Mouse (Mus musculus): ENCODE results near the gene Trim71. TPM values are rescaled to one million over a fixed set of nuclear protein-coding genes. Genes with fewer than 3 reads are reported as not detected.

The Trim71 gene
- polyA plus RNA-seq (2015; fragmentation: Nextera tagmentation; extraction: Ambion mirVana): 0.20 and 0.26 TPM in 2 replicates

GRCm38 (mm10) chr9:114563761-114564606 lies at the start of gene Trim71:
Trim71 (minus strand) TSS chr9:114564369.

GRCm38 (mm10) chr9:114515364-114515763 lies 48.8 kb downstream of the Trim71 start, which contains the start of gene C130032M10Rik:
C130032M10Rik (plus strand) TSS chr9:114515697.

GRCm38 (mm10) chr9:114504816-114505215 lies 59.4 kb downstream of the Trim71 start, which contains the start of gene Ccr4:
Ccr4 (minus strand) TSS chr9:114504916.

Other genes with a start within 250 kb of the Trim71 start
- gene Bcl2a1c, start 234.2 kb downstream of the Trim71 start, polyA plus RNA-seq (2015; fragmentation: Nextera tagmentation; extraction: Ambion mirVana): not detected in 2 replicates
- gene Crtap, start 173.7 kb downstream of the Trim71 start, polyA plus RNA-seq (2015; fragmentation: Nextera tagmentation; extraction: Ambion mirVana): 37.8 and 39.9 TPM in 2 replicates
- 32.8 and 34.0 TPM in 2 replicates for gene Glb1, start 163.3 kb downstream of the Trim71 start, polyA plus RNA-seq (2015; fragmentation: Nextera tagmentation; extraction: Ambion mirVana)
- 6.1 and 6.8 TPM in 2 replicates for gene Tmppe, start 163.3 kb downstream of the Trim71 start, polyA plus RNA-seq (2015; fragmentation: Nextera tagmentation; extraction: Ambion mirVana)
- gene Ccr4, start 59.5 kb downstream of the Trim71 start, polyA plus RNA-seq (2015; fragmentation: Nextera tagmentation; extraction: Ambion mirVana): not detected in 2 replicates
- not detected in 2 replicates for gene C130032M10Rik, start 48.7 kb downstream of the Trim71 start, polyA plus RNA-seq (2015; fragmentation: Nextera tagmentation; extraction: Ambion mirVana)
- gene Cnot10, start 75.8 kb upstream of the Trim71 start, polyA plus RNA-seq (2015; fragmentation: Nextera tagmentation; extraction: Ambion mirVana): 38.1 and 40.2 TPM in 2 replicates
- gene Dync1li1, start 124.4 kb upstream of the Trim71 start, polyA plus RNA-seq (2015; fragmentation: Nextera tagmentation; extraction: Ambion mirVana): 114 and 119 TPM in 2 replicates
- gene Cmtm6, start 166.7 kb upstream of the Trim71 start, polyA plus RNA-seq (2015; fragmentation: Nextera tagmentation; extraction: Ambion mirVana): 22.8 and 22.9 TPM in 2 replicates
- 12.8 and 14.7 TPM in 2 replicates for gene Cmtm7, start 217.5 kb upstream of the Trim71 start, polyA plus RNA-seq (2015; fragmentation: Nextera tagmentation; extraction: Ambion mirVana)

All from neural tube, postnatal 0 days (tissue).